Mouse (Mus musculus): ENCODE measurements around the gene Rnaseh2c. TPM values are rescaled to one million over a fixed set of nuclear protein-coding genes. Genes with fewer than 3 reads are reported as not detected.
A peak's percentile ranks its signal among the peaks of the same experiment; 100 is the strongest.

The Rnaseh2c gene
- total and polyA plus RNA-seq, 2 experiments from 2014 or later: 27.1 to 50.9 TPM

GRCm38 (mm10) chr19:5609547-5610404, 8.1 kb downstream of the Rnaseh2c start, which contains the start of gene Kat5:
Gene Kat5, minus strand, starts transcription at chr19:5610237.
- Histone ChIP-seq H3K27ac (ENCODE audit: low read depth, low read length) (peak within 1 kb of the TSS; percentile 98), H3K27me3 (ENCODE audit: insufficient read depth, low read length) (no peaks in the 10 kb centered on the region), H3K9ac (replicated peaks; ENCODE audit: low read length, poor library complexity, severe bottlenecking) (peak within 1 kb of the TSS; percentile 84), H3K4me1 (ENCODE audit: insufficient read depth, low read length) (peaks cover 14% of the 10 kb centered on the region; the same call in 1 of the 2 replicates), H3K36me3 (ENCODE audit: insufficient read depth, low read length) (peaks cover 35% of the 10 kb centered on the region), H3K4me2 (ENCODE audit: low read depth, low read length, poor library complexity, severe bottlenecking) (peak within 1 kb of the TSS; percentile 74), H3K4me3 (ENCODE audit: low read depth, low read length) (peak within 1 kb of the TSS; percentile 61), H3K9me3 (ENCODE audit: low read length) (no peaks in the 10 kb centered on the region)
- ATAC-seq (ENCODE audit: low FRiP score) (peak; percentile 94), DNase-seq (ENCODE audit: low spot score) (peak; percentile 94)
- WGBS: under 1% methylated on average over 53 of the region's 55 CpGs
- peak; percentile 39 for TF ChIP-seq CTCF (IDR thresholded peaks at IDR 0.05)

GRCm38 (mm10) chr19:5611973-5612372, 10.3 kb downstream of the Rnaseh2c start:
- DNase-seq (ENCODE audit: low spot score) (no peak), ATAC-seq (ENCODE audit: low FRiP score) (no peak)
- Histone ChIP-seq H3K36me3 (ENCODE audit: insufficient read depth, low read length) (0 out of 2 replicates have a peak, but pooled peaks cover 13% of the 10 kb centered on the region), H3K4me2 (ENCODE audit: low read depth, low read length, poor library complexity, severe bottlenecking) (no peak overlapping the region), H3K27ac (ENCODE audit: low read depth, low read length) (no peak overlapping the region), H3K9me3 (ENCODE audit: low read length) (no peaks in the 10 kb centered on the region), H3K9ac (replicated peaks; ENCODE audit: low read length, poor library complexity, severe bottlenecking) (no peak overlapping the region), H3K27me3 (ENCODE audit: insufficient read depth, low read length) (no peaks in the 10 kb centered on the region), H3K4me3 (ENCODE audit: low read depth, low read length) (no peak overlapping the region), H3K4me1 (ENCODE audit: insufficient read depth, low read length) (peaks cover 14% of the 10 kb centered on the region; the same call in 1 of the 2 replicates)
- TF ChIP-seq CTCF (IDR thresholded peaks at IDR 0.05): no peak
- WGBS: 81% methylated on average over 1 of the region's 1 CpGs

- Histone ChIP-seq H3K36me3 (ENCODE audit: insufficient read depth, low read length) (0 out of 2 replicates have a peak, but pooled peaks cover 4% of the 10 kb centered on the region), H3K9ac (replicated peaks; ENCODE audit: low read length, poor library complexity, severe bottlenecking) (no peak overlapping the region), H3K9me3 (ENCODE audit: low read length) (no peaks in the 10 kb centered on the region), H3K27ac (ENCODE audit: low read depth, low read length) (no peak overlapping the region), H3K4me2 (ENCODE audit: low read depth, low read length, poor library complexity, severe bottlenecking) (no peak overlapping the region), H3K27me3 (ENCODE audit: insufficient read depth, low read length) (no peaks in the 10 kb centered on the region), H3K4me3 (ENCODE audit: low read depth, low read length) (no peak overlapping the region), H3K4me1 (ENCODE audit: insufficient read depth, low read length) (peaks cover 14% of the 10 kb centered on the region; the same call in 1 of the 2 replicates)
- no peak for TF ChIP-seq CTCF (IDR thresholded peaks at IDR 0.05)
- 78% methylated on average over 3 of the region's 3 CpGs for WGBS
- no peak for ATAC-seq (ENCODE audit: low FRiP score)
- DNase-seq (ENCODE audit: low spot score): no peak
Measured at GRCm38 (mm10) chr19:5612762-5613411, 11.2 kb downstream of the Rnaseh2c start.

- ATAC-seq (ENCODE audit: low FRiP score): no peak
- Histone ChIP-seq H3K36me3 (ENCODE audit: insufficient read depth, low read length) (no peaks in the 10 kb centered on the region), H3K9ac (replicated peaks; ENCODE audit: low read length, poor library complexity, severe bottlenecking) (no peak overlapping the region), H3K27me3 (ENCODE audit: insufficient read depth, low read length) (no peaks in the 10 kb centered on the region), H3K4me2 (ENCODE audit: low read depth, low read length, poor library complexity, severe bottlenecking) (no peak overlapping the region), H3K4me1 (ENCODE audit: insufficient read depth, low read length) (peaks cover 3% of the 10 kb centered on the region; the same call in 1 of the 2 replicates), H3K9me3 (ENCODE audit: low read length) (no peaks in the 10 kb centered on the region), H3K27ac (ENCODE audit: low read depth, low read length) (no peak overlapping the region), H3K4me3 (ENCODE audit: low read depth, low read length) (no peak overlapping the region)
- no peak for TF ChIP-seq CTCF (IDR thresholded peaks at IDR 0.05)
- WGBS: 76% methylated on average over 2 of the region's 2 CpGs
- no peak for DNase-seq (ENCODE audit: low spot score)
Measured at GRCm38 (mm10) chr19:5614953-5615352, 13.3 kb downstream of the Rnaseh2c start.

GRCm38 (mm10) chr19:5620007-5620406, 18.3 kb downstream of the Rnaseh2c start:
- Histone ChIP-seq H3K4me1 (ENCODE audit: insufficient read depth, low read length) (no peaks in the 10 kb centered on the region), H3K9me3 (ENCODE audit: low read length) (no peaks in the 10 kb centered on the region), H3K27ac (ENCODE audit: low read depth, low read length) (no peak overlapping the region), H3K9ac (replicated peaks; ENCODE audit: low read length, poor library complexity, severe bottlenecking) (no peak overlapping the region), H3K36me3 (ENCODE audit: insufficient read depth, low read length) (no peaks in the 10 kb centered on the region), H3K27me3 (ENCODE audit: insufficient read depth, low read length) (no peaks in the 10 kb centered on the region), H3K4me2 (ENCODE audit: low read depth, low read length, poor library complexity, severe bottlenecking) (no peak overlapping the region), H3K4me3 (ENCODE audit: low read depth, low read length) (no peak overlapping the region)
- 90% methylated on average over 4 of the region's 4 CpGs for whole genome bisulfite sequencing
- DNase-seq (ENCODE audit: low spot score) (no peak), ATAC-seq (ENCODE audit: low FRiP score) (no peak)
- TF ChIP-seq CTCF (IDR thresholded peaks at IDR 0.05): no peak

GRCm38 (mm10) chr19:5621884-5622283, 20.2 kb downstream of the Rnaseh2c start:
- DNase-seq (ENCODE audit: low spot score) (no peak), ATAC-seq (ENCODE audit: low FRiP score) (no peak)
- Histone ChIP-seq H3K9ac (replicated peaks; ENCODE audit: low read length, poor library complexity, severe bottlenecking) (no peak overlapping the region), H3K27ac (ENCODE audit: low read depth, low read length) (no peak overlapping the region), H3K27me3 (ENCODE audit: insufficient read depth, low read length) (no peaks in the 10 kb centered on the region), H3K4me1 (ENCODE audit: insufficient read depth, low read length) (no peaks in the 10 kb centered on the region), H3K9me3 (ENCODE audit: low read length) (no peaks in the 10 kb centered on the region), H3K4me3 (ENCODE audit: low read depth, low read length) (no peak overlapping the region), H3K4me2 (ENCODE audit: low read depth, low read length, poor library complexity, severe bottlenecking) (no peak overlapping the region), H3K36me3 (ENCODE audit: insufficient read depth, low read length) (no peaks in the 10 kb centered on the region)
- WGBS: 88% methylated on average over 5 of the region's 5 CpGs
- TF ChIP-seq CTCF (IDR thresholded peaks at IDR 0.05): no peak

All from midbrain, postnatal 0 days (tissue).